Mouse (Mus musculus) liver, embryonic 16.5 days (tissue): ENCODE data around the gene Pcsk6. TPM values are rescaled to one million over a fixed set of nuclear protein-coding genes. Genes with fewer than 3 reads are reported as not detected.

ENCODE experiments used
- ATAC-seq: fragments of 200-750 bp; cut with Nextera tagmentation; 2 replicates; pipeline ENCODE4 v1.8.0; 2017; ENCODE audit warnings: low read depth, mild to moderate bottlenecking, moderate number of reproducible peaks, moderate library complexity
- H3K27ac ChIP-seq: fragments of 300-500 bp; sonication (generic); 2 replicates; pipeline ENCODE4 v1.5.1; 2014; ENCODE audit warnings: mild to moderate bottlenecking, low read length
- H3K27me3 ChIP-seq: fragments of 300-500 bp; sonication (generic); 2 replicates; pipeline ENCODE4 v1.6.1; 2014; ENCODE audit warnings: low read depth, low read length, mixed read lengths; ENCODE audit not compliant: control insufficient read depth, insufficient read depth
- H3K36me3 ChIP-seq: fragments of 300-500 bp; sonication (generic); 2 replicates; pipeline ENCODE4 v1.6.1; 2014; ENCODE audit warnings: mild to moderate bottlenecking; ENCODE audit not compliant: control insufficient read depth, insufficient read depth
- H3K4me1 ChIP-seq: fragments of 300-500 bp; sonication (generic); 2 replicates; pipeline ENCODE4 v1.6.1; 2014; ENCODE audit warnings: low read depth, low read length, mixed read lengths; ENCODE audit not compliant: control insufficient read depth
- H3K4me2 ChIP-seq: fragments of 300-500 bp; sonication (generic); 2 replicates; pipeline ENCODE4 v1.6.1; 2014; ENCODE audit warnings: low read depth, low read length, mixed read lengths
- H3K4me3 ChIP-seq: fragments of 300-500 bp; sonication (generic); 2 replicates; pipeline ENCODE4 v1.5.1; 2014; ENCODE audit warnings: low read depth, mild to moderate bottlenecking, low read length
- H3K9ac ChIP-seq: fragments of 300-500 bp; sonication (generic); 2 replicates; pipeline ENCODE4 v1.6.1; 2014; ENCODE audit warnings: low read depth, low read length
- H3K9me3 ChIP-seq: fragments of 300-500 bp; sonication (generic); replicated peaks from 2 replicates; pipeline ENCODE4 v1.6.1; 2016; ENCODE audit warnings: low read length; ENCODE audit not compliant: control insufficient read depth
- WGBS: fragments of 180-500 bp; shearing (Covaris S2); extraction: QIAGEN DNeasy Blood & Tissue Kit; methylation state at CpG from one replicate; pipeline ENCODE4 v1.1.7; 2014; ENCODE audit not compliant: insufficient replicate concordance; 5-methylcytosine and 5-hydroxymethylcytosine counted together
- polyA plus RNA-seq: library from polyadenylated mRNA; unstranded; fragments of >200 nt; fragmentation: Nextera tagmentation; extraction: Ambion mirVana; gene quantifications from 2 replicates; pipeline ENCODE4 v1.2.1, GENCODE M21; 2015

Gene Pcsk6
- polyA plus RNA-seq, 1 experiment from 2014 or later = 1.5 TPM

- H3K9me3 ChIP-seq = no peaks in the 10 kb centered on the region
- no peak overlapping the region for H3K27ac ChIP-seq
- peaks cover 20% of the 10 kb centered on the region for H3K36me3 ChIP-seq
- no peak overlapping the region for H3K4me2 ChIP-seq
- H3K27me3 ChIP-seq = no peaks in the 10 kb centered on the region
- H3K4me3 ChIP-seq = no peak overlapping the region
- 57% methylated on average over 2 of the region's 2 CpGs for WGBS
- ATAC-seq = no peak
- H3K4me1 ChIP-seq = no peaks in the 10 kb centered on the region
- H3K9ac ChIP-seq = no peak overlapping the region
These were observed 226.5 kb downstream of the Pcsk6 start for GRCm38 (mm10) chr7:66088077-66088476.

- Histone ChIP-seq H3K27ac (no peak overlapping the region), H3K4me3 (no peak overlapping the region), H3K4me2 (no peak overlapping the region), H3K27me3 (no peaks in the 10 kb centered on the region), H3K9ac (no peak overlapping the region), H3K36me3 (peaks cover 11% of the 10 kb centered on the region), H3K9me3 (no peaks in the 10 kb centered on the region), H3K4me1 (no peaks in the 10 kb centered on the region)
- WGBS = 76% methylated on average over 11 of the region's 11 CpGs
- no peak for ATAC-seq
These were observed 229.2 kb downstream of the Pcsk6 start for GRCm38 (mm10) chr7:66090676-66091190.

GRCm38 (mm10) chr7:66091553-66091952, 230.0 kb downstream of the Pcsk6 start:
- WGBS = 61% methylated on average over 7 of the region's 7 CpGs
- Histone ChIP-seq H3K9me3 (no peaks in the 10 kb centered on the region), H3K36me3 (peaks cover 11% of the 10 kb centered on the region), H3K27ac (no peak overlapping the region), H3K4me3 (no peak overlapping the region), H3K4me2 (no peak overlapping the region), H3K4me1 (no peaks in the 10 kb centered on the region), H3K9ac (no peak overlapping the region), H3K27me3 (no peaks in the 10 kb centered on the region)
- no peak for ATAC-seq

GRCm38 (mm10) chr7:66092656-66093055, 231.1 kb downstream of the Pcsk6 start:
- H3K27me3 ChIP-seq = no peaks in the 10 kb centered on the region
- H3K9ac ChIP-seq = no peak overlapping the region
- no peak for ATAC-seq
- WGBS = 78% methylated on average over 8 of the region's 8 CpGs
- no peaks in the 10 kb centered on the region for H3K4me1 ChIP-seq
- no peak overlapping the region for H3K4me3 ChIP-seq
- peaks cover 4% of the 10 kb centered on the region for H3K36me3 ChIP-seq
- H3K4me2 ChIP-seq = no peak overlapping the region
- no peak overlapping the region for H3K27ac ChIP-seq
- H3K9me3 ChIP-seq = no peaks in the 10 kb centered on the region

GRCm38 (mm10) chr7:66094141-66094540, 232.6 kb downstream of the Pcsk6 start:
- WGBS = 57% methylated on average over 5 of the region's 5 CpGs
- Histone ChIP-seq H3K27me3 (no peaks in the 10 kb centered on the region), H3K9me3 (no peaks in the 10 kb centered on the region), H3K9ac (no peak overlapping the region), H3K4me2 (no peak overlapping the region), H3K4me3 (no peak overlapping the region), H3K27ac (no peak overlapping the region), H3K36me3 (no peaks in the 10 kb centered on the region; the same call in 1 of the 2 replicates), H3K4me1 (no peaks in the 10 kb centered on the region)
- no peak for ATAC-seq

GRCm38 (mm10) chr7:66098803-66099202, 237.3 kb downstream of the Pcsk6 start:
- Histone ChIP-seq H3K9ac (no peak overlapping the region), H3K36me3 (no peaks in the 10 kb centered on the region), H3K4me1 (no peaks in the 10 kb centered on the region), H3K9me3 (no peaks in the 10 kb centered on the region), H3K27me3 (no peaks in the 10 kb centered on the region), H3K27ac (no peak overlapping the region), H3K4me2 (no peak overlapping the region), H3K4me3 (no peak overlapping the region)
- ATAC-seq = no peak
- WGBS = 62% methylated on average over 7 of the region's 7 CpGs

Other genes starting within 250 kb of the Pcsk6 start
- gene Tarsl2, start 216.8 kb upstream of the Pcsk6 start, polyA plus RNA-seq = 10.7 and 11.3 TPM in 2 replicates
- 30.8 and 32.6 TPM in 2 replicates for gene Tm2d3, start 170.6 kb upstream of the Pcsk6 start, polyA plus RNA-seq
- gene Gm45213, start 181.9 kb downstream of the Pcsk6 start, polyA plus RNA-seq = not detected in 2 replicates
- gene Snrpa1, start 197.3 kb downstream of the Pcsk6 start, polyA plus RNA-seq = 65.7 and 75.6 TPM in 2 replicates
- 68.0 and 70.3 TPM in 2 replicates for gene Selenos, start 217.9 kb downstream of the Pcsk6 start, polyA plus RNA-seq
- gene Chsy1, start 247.8 kb downstream of the Pcsk6 start, polyA plus RNA-seq = 4.9 and 5.4 TPM in 2 replicates